Mouse (Mus musculus): ENCODE measurements around the gene Zcchc18.

DNA sequence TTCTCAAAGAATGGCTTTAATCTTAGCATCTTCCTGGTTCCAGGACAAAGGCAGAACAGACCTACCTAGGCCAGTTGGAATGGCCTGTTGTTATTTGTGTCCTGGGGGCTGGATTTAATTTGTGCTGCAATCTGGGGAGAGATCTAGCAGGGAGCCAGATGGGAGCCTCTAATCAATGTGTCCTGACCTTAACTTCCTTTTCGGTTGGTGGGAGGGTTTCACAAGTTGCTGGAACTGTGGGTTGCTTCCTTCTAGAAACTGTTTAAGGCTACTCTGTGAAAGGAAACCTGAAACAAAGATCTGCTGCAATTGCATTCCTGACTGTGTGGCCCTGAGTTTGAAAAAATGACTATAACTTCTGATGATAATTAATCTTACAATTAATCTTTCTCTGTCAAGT, 24.7 kb downstream of the Zcchc18 start:
- TF ChIP-seq POLR2A (IDR thresholded peaks at IDR 0.05; ENCODE audit: low read depth, low read length) = no peak
- TF ChIP-seq RAD21 (IDR thresholded peaks at IDR 0.05; ENCODE audit: low read depth, low read length) = no peak
- TF ChIP-seq CTCF (conservative IDR thresholded peaks at IDR 0.05 in 1 of 2, IDR thresholded peaks at IDR 0.05 in 1 of 2; ENCODE audit: low read depth in 2 of 2, low read length in 2 of 2) = no peak
- no peak for TF ChIP-seq HCFC1 (IDR thresholded peaks at IDR 0.05; ENCODE audit: low read depth, low read length)
- no peak for TF ChIP-seq EP300 (IDR thresholded peaks at IDR 0.05; ENCODE audit: low read length)
- TF ChIP-seq ZNF384 (IDR thresholded peaks at IDR 0.05; ENCODE audit: low read depth, low read length) = no peak
- TF ChIP-seq ZKSCAN1 (IDR thresholded peaks at IDR 0.05; ENCODE audit: borderline replicate concordance, low read depth, low read length) = no peak
- no peak for TF ChIP-seq MAX (IDR thresholded peaks at IDR 0.05; ENCODE audit: low read length)
